Mouse (Mus musculus): ENCODE measurements around the gene Klra8.
"Not testable (repeated sequence)": the region's sequence is repeated elsewhere in the genome, so short reads cannot be mapped to it uniquely, and the experiment has no call there.

The Klra8 gene
- long read RNA-seq, experiment 1: 0 reads
- long read RNA-seq, experiment 2: 0 reads

DNA sequence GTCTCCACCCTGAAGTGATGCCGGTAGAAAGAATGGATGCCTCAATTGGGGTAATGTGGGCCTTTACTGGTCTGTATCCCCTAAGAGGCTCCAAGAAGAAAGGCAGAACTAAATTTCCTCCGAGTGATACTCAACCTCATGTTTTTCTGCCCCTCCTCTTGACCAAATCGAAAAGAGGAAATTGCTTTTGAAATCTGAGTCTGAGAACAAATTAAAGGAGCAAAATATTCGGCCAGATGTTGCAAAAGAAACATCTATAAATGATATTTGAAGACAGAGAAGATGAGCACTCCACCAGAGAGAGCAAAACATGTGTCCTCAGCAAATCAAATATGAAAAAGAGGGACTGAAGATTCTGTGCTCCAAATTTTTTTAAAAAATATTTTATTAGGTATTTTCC lies at the start of gene Klra8:
Gene Klra8 (minus strand): TSS at position 101 of the 400 bp plus-strand sequence.
- intact Hi-C loops (cut with DNase I): not testable (repeated sequence)

DNA sequence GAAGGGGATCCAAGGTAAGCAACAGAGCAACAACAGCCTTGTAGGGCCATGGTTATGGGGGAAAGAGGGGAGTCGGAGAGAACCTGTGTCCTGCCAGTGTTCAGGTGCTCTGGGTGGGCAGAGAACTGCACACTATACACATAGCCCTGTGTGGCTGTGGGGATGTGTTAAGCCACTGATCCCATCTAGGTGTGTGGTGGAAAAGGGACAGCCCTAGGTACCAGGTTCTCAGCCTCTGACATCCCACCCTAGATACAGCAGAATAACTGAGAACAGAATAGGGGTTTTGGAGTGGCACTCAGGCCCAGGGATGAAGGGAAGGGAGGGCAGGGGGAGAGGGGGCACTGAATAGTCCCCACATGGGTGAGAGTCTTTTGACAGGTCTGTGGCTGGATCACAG lies 19.2 kb downstream of the Klra8 start:
- intact Hi-C loops (cut with DNase I): no loop called here

DNA sequence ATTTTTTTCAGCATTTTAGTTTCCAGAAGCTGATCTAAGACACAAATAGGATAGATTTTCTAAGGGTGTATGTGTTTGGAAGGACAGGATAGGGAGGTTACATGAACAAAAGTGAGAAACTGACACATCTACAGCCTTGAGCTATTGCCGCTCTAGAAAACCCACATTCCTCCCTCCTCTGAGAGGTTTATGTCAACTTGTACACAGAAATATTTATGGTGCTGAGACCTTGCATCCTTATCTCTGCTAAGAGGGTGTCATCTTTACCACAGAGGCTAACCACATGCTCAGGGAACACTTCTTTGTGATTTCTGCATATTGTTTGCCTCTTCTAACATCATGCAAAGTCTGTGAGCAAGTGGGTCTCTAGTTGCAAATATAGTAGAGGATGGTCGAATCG lies 27.0 kb downstream of the Klra8 start:
- intact Hi-C loops (cut with DNase I): not testable (repeated sequence)

DNA sequence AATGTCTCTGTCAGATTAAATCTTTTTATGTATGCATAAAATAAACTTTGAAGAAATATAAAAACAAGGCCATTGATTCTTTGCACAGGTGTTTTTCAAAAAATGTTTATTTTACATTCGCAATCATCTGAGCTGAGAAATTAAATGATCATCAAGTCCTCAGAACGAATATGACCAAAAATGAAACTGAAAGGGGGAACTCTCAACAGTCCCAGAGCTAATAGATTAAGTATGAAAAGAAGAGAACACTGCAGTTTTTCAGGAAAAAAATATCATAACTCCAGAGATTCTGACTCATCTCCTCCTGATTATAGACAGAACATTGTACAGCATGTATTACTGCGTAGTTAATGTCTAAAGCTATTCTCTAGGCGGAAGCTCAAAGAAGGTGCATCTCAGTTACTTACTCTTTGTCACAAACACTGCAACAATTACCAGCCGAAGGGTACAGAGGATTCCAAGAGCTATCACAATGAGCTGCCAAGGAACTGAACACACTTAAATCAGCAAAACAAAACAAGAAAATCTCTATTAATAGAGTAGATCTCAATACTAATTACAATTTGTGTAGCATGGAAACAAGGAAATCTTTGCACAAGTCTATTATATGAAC lies 37.3 kb downstream of the Klra8 start:
- intact Hi-C loops (cut with DNase I): no loop called here

DNA sequence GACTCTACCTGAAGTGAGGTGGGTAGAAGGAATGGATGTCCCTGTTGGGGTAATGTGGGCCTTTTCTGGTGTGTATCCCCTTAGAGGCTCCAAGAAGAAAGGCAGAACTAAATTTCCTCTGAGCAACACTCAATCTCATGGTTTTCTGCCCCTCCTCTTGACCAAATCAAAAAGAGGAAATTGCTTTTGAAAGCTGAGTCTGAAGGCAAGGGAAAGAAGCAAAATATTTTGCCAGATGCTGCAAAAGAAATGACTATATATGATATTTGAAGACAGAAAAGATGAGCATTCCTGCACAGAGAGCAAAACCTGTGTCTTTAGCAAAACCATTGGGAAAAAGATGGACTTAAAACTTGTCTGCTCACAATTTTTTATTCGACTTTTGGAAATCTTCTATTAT lies 62.5 kb downstream of the Klra8 start, which contains the start of gene Klra4:
Gene Klra4 (minus strand): TSS at position 101 of the 400 bp plus-strand sequence.
- intact Hi-C loops (cut with DNase I): loop anchor here (5.0 kb wide), 1 partner anchor 240 kb away; no protein-coding TSS in a partner anchor
